Mouse (Mus musculus): ENCODE measurements around the gene Eif2d. TPM values are rescaled to one million over a fixed set of nuclear protein-coding genes. Genes with fewer than 3 reads are reported as not detected.

Gene Eif2d
- polyA plus RNA-seq, 1 experiment from 2014 or later, result 53.5 TPM

DNA sequence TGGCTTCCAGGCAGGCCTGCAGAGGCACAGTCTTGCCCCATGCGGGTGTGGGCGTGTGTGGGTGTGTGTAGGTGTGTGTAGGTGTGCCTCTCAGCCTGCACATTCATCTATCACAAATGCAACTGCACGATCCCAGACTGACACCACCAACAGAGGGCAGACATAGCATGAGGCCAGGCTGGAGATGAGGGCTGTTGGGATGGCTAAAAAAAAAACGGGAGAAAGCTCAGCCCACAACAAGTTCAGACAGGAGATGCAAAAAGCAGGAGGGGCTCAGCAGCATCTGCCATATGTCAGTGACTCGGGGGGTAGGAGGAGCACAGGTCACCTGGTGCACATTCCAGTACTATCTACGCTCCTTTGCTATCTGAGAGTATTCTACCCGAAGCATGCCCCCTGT, 75.2 kb downstream of the Eif2d start:
- ATAC-seq (ENCODE audit: low read depth) (0 out of 2 replicates have a peak, but pooled peaks have one; percentile 62), DNase-seq (ENCODE audit: low spot score) (peak; percentile 57)
- H3K4me3 ChIP-seq (ENCODE audit: low read depth, low read length), result no peak overlapping the region
- H3K27ac ChIP-seq (replicated peaks; ENCODE audit: low read depth, low read length), result no peak overlapping the region
- H3K27me3 ChIP-seq (replicated peaks; ENCODE audit: control insufficient read depth, insufficient read depth, low read length), result no peaks in the 10 kb centered on the region
- H3K4me1 ChIP-seq (ENCODE audit: control insufficient read depth, insufficient read depth, low read length), result no peaks in the 10 kb centered on the region
- 57% methylated on average over 7 of the region's 7 CpGs for WGBS
- H3K36me3 ChIP-seq (ENCODE audit: control insufficient read depth, insufficient read depth, low read length), result no peaks in the 10 kb centered on the region
- no peak overlapping the region for H3K4me2 ChIP-seq (ENCODE audit: low read depth, low read length)
- no peak overlapping the region for H3K9ac ChIP-seq (ENCODE audit: low read depth, low read length)
- H3K9me3 ChIP-seq (ENCODE audit: control insufficient read depth, low read length), result no peaks in the 10 kb centered on the region

DNA sequence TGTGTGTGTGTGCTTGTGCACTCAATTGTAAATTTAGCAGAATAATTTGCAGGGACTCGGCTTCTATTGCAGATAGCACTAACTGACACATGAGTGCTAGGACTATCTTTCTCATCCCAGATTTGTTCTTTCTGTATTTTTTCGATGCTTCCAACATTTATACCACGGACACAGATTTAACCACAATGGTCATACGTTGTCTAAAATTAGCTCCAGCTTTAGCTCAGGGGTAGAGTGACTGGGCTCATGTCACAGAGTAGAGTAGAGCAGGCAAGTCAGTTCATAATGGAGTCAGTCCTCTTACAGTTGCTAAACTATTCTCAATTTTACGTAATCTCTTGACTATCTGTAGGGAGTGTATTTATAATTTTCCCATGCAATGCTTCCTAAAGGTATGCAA, 75.7 kb downstream of the Eif2d start:
- no peak overlapping the region for H3K4me3 ChIP-seq (ENCODE audit: low read depth, low read length)
- 74% methylated on average over 5 of the region's 5 CpGs for WGBS
- DNase-seq (ENCODE audit: low spot score) (no peak), ATAC-seq (ENCODE audit: low read depth) (no peak)
- no peak overlapping the region for H3K9ac ChIP-seq (ENCODE audit: low read depth, low read length)
- H3K4me1 ChIP-seq (ENCODE audit: control insufficient read depth, insufficient read depth, low read length), result no peaks in the 10 kb centered on the region
- H3K27ac ChIP-seq (replicated peaks; ENCODE audit: low read depth, low read length), result no peak overlapping the region
- H3K9me3 ChIP-seq (ENCODE audit: control insufficient read depth, low read length), result no peaks in the 10 kb centered on the region
- H3K4me2 ChIP-seq (ENCODE audit: low read depth, low read length), result no peak overlapping the region
- no peaks in the 10 kb centered on the region for H3K27me3 ChIP-seq (replicated peaks; ENCODE audit: control insufficient read depth, insufficient read depth, low read length)
- H3K36me3 ChIP-seq (ENCODE audit: control insufficient read depth, insufficient read depth, low read length), result no peaks in the 10 kb centered on the region

DNA sequence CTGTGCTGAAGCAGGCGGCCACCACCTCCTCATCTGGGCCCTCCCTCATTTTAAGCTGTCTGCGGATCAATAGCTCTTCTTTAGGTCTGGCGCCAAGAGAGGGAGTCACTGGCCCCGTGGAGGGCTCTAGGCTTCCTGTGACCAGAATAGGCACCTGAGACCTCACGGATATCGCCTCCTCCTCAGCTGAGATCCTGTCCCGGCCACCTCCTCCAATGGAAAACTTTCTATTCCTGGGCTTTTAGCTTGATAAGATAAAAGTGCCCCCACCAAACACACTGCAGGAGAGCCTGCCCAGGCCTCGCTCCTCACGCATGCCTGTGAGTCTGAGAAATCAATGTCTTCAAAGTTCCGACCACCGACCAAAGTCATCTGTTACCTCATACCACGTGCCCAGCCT, 80.5 kb downstream of the Eif2d start:
- Histone ChIP-seq H3K27me3 (replicated peaks; ENCODE audit: control insufficient read depth, insufficient read depth, low read length) (no peaks in the 10 kb centered on the region), H3K4me2 (ENCODE audit: low read depth, low read length) (no peak overlapping the region), H3K9ac (ENCODE audit: low read depth, low read length) (no peak overlapping the region), H3K27ac (replicated peaks; ENCODE audit: low read depth, low read length) (no peak overlapping the region), H3K9me3 (ENCODE audit: control insufficient read depth, low read length) (no peaks in the 10 kb centered on the region), H3K36me3 (ENCODE audit: control insufficient read depth, insufficient read depth, low read length) (no peaks in the 10 kb centered on the region), H3K4me3 (ENCODE audit: low read depth, low read length) (no peak overlapping the region), H3K4me1 (ENCODE audit: control insufficient read depth, insufficient read depth, low read length) (peaks cover 18% of the 10 kb centered on the region; the same call in 1 of the 2 replicates)
- ATAC-seq (ENCODE audit: low read depth), result no peak
- 57% methylated on average over 12 of the region's 12 CpGs for WGBS
- no peak for DNase-seq (ENCODE audit: low spot score)

DNA sequence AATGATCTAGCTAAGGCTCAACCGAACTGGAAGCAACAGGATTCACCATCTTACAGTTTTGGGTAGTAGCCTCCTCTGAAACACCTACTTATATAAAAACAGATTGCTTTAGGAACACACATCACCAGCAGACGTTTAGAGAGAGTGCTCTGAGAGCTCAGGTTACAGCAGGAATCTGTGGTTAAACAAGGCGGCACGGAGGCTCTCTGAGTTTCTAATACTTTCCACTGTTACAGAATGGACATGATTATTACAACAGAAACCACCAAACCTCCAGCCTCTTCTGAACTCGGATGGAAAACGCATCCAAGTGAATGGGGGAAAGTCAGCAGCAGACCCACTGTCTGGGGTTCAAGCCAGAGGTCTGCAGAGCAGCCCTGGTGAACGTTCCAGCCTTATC, 83.1 kb downstream of the Eif2d start:
- Histone ChIP-seq H3K4me3 (ENCODE audit: low read depth, low read length) (no peak overlapping the region), H3K9ac (ENCODE audit: low read depth, low read length) (no peak overlapping the region), H3K4me1 (ENCODE audit: control insufficient read depth, insufficient read depth, low read length) (peaks cover 18% of the 10 kb centered on the region; the same call in 1 of the 2 replicates), H3K27ac (replicated peaks; ENCODE audit: low read depth, low read length) (peak overlapping the region; percentile 39; the same call in 1 of the 2 replicates), H3K36me3 (ENCODE audit: control insufficient read depth, insufficient read depth, low read length) (no peaks in the 10 kb centered on the region), H3K4me2 (ENCODE audit: low read depth, low read length) (no peak overlapping the region), H3K27me3 (replicated peaks; ENCODE audit: control insufficient read depth, insufficient read depth, low read length) (0 out of 2 replicates have a peak, but pooled peaks cover 3% of the 10 kb centered on the region), H3K9me3 (ENCODE audit: control insufficient read depth, low read length) (no peaks in the 10 kb centered on the region)
- 21% methylated on average over 7 of the region's 7 CpGs for WGBS
- ATAC-seq (ENCODE audit: low read depth), result peak; percentile 55
- peak; percentile 78 for DNase-seq (ENCODE audit: low spot score)

Other genes with a start within 250 kb of the Eif2d start
- not detected in 2 replicates for gene Il20, start 241.7 kb upstream of the Eif2d start, polyA plus RNA-seq (2014; fragmentation: Nextera tagmentation; extraction: Ambion mirVana)
- gene Il19, start 213.1 kb upstream of the Eif2d start, polyA plus RNA-seq (2014; fragmentation: Nextera tagmentation; extraction: Ambion mirVana), result 0.21 and 0.25 TPM in 2 replicates
- gene Il10, start 133.3 kb upstream of the Eif2d start, polyA plus RNA-seq (2014; fragmentation: Nextera tagmentation; extraction: Ambion mirVana), result not detected in 2 replicates
- 47.8 and 48.0 TPM in 2 replicates for gene Mapkapk2, start 55.4 kb upstream of the Eif2d start, polyA plus RNA-seq (2014; fragmentation: Nextera tagmentation; extraction: Ambion mirVana)
- gene Dyrk3, start 14.8 kb upstream of the Eif2d start, polyA plus RNA-seq (2014; fragmentation: Nextera tagmentation; extraction: Ambion mirVana), result 3.1 and 4.3 TPM in 2 replicates
- gene Rassf5, start 92.1 kb downstream of the Eif2d start, polyA plus RNA-seq (2014; fragmentation: Nextera tagmentation; extraction: Ambion mirVana), result 3.1 and 4.0 TPM in 2 replicates
- gene Ikbke, start 126.4 kb downstream of the Eif2d start, polyA plus RNA-seq (2014; fragmentation: Nextera tagmentation; extraction: Ambion mirVana), result 4.7 and 6.0 TPM in 2 replicates